Mouse (Mus musculus): ENCODE results near the gene Gm20388.

DNA sequence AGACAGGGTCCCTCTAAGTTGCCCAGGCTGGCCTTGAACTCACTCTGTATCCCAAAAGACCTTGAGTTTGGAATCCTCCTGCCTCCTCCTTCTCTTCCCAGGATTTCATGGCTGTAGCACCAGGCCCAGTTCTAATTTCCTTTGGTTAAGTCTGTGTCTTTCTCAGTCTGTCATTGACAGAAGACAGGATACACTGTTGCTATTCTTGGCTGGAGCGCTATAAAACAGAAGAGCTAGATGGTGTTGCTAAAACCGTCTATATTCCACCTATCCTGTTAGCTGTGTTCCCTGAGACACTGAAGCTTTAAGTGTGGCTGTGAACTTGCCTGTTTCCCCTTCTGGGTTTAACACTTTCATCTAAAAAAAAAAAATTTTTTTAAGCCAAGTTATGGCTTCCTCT, 4301.5 kb downstream of the Gm20388 start:
- TF ChIP-seq POLR2A (IDR thresholded peaks at IDR 0.05; ENCODE audit: borderline replicate concordance, insufficient read depth, low read length) (no peak), CTCF (IDR thresholded peaks at IDR 0.05; ENCODE audit: borderline replicate concordance, insufficient read depth, low read depth, low read length) (no peak)
